Mouse (Mus musculus): ENCODE data around the gene Gm48552.

- TF ChIP-seq GATA1 (IDR thresholded peaks at IDR 0.05; ENCODE audit: low read length), result no peak
- no peak for TF ChIP-seq TAL1 (IDR thresholded peaks at IDR 0.05; ENCODE audit: low read length)
Measured at GRCm38 (mm10) chr10:81421797-81422100, 32.9 kb downstream of the Gm48552 start.

Measured in erythroblast, embryonic 14.5 days (primary cell).